Mouse (Mus musculus): Measurements from ENCODE around the gene Tnni3. TPM values are rescaled to one million over a fixed set of nuclear protein-coding genes. Genes with fewer than 3 reads are reported as not detected.

Tnni3 gene
- polyA plus RNA-seq, 3 experiments from 2014 or later, result 0.48 to 3.4 (median 1.4) TPM

DNA sequence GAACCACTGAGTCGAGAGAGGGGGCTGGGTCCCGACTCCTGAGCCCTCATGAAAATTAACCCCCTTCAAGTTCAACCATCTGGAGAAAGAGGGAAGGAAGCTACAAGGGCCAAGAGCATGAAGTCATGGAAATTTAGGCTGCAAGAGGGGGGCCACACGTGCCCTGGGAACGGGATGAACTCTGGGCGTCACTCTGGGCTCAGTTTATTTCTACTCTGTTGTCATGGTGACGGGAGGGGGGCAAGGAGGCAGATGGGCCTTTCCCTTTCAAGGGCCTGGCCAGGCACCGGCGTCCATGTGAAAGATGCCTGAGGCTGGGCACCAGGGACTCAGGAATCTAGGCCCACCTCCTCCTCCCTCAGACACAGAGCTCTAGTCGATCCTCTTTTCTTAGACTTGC lies 25.8 kb downstream of the Tnni3 start:
- ATAC-seq, result no peak

DNA sequence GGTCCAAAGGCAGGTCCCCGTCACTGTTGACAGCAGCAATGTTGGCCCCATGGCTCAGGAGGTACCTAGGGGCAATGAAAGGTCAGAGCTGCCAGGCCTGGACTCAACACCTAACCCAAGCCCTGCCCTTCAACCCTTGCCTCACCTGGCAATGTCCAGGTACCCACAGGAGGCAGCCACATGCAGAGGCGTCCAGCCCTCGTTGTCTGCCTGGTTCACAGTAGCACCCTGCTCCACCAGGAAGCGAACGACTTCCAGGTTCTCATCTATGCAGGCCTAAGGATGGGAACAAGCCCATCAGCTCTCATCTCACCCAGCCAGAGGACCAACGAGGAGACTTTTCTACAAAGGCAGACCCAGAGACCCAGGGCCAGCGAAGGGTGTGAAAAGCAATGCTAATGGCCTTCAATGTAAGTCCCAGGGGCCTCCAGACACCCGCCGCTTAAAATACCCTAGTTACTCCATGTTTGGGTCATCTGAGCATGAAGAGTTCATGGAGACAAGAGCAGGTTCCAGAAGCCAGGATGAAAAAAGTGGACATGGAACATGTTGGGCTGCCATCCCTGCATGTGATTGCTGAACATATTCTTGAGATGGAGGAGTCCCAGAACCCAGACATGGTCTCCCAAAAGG lies 26.6 kb downstream of the Tnni3 start:
- no peak for ATAC-seq

DNA sequence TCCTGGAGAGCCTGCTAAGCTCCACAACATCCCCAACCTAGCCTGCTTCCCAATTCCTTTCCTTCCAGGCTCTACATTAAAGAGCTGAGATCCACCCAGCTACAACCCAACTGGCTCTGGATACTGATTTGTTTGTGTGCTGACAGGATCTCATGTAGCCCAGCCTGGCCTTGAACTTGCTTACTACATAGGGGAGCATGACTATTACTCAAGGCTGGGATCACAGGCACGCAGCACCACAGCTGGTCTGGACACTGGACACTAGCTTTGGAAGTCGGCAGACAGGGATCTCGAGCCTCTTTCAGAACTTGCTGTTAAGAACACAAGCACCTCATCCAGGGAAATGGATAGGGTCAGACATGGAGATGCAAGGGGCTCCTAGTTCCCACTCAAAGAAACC lies 27.6 kb downstream of the Tnni3 start:
- ATAC-seq, result no peak

DNA sequence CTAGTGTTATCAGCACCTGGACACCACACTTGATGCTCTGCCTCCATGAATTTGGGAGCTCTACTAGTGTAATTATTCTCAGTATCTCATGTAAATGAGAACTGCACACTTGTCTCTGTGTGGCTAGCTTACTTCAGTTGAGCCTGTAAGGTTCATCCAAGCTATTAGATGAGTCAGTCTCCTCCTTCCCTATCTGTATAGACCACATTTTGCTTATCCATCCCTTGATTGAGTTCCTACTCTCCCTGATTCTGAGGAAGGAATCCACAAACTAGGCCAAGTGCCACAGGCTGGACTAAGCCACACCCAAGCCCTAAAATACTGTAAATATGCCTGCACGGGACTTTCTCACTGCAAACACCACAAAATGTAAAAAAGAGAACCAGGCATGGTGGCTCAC lies 30.0 kb downstream of the Tnni3 start:
- ATAC-seq, result no peak

DNA sequence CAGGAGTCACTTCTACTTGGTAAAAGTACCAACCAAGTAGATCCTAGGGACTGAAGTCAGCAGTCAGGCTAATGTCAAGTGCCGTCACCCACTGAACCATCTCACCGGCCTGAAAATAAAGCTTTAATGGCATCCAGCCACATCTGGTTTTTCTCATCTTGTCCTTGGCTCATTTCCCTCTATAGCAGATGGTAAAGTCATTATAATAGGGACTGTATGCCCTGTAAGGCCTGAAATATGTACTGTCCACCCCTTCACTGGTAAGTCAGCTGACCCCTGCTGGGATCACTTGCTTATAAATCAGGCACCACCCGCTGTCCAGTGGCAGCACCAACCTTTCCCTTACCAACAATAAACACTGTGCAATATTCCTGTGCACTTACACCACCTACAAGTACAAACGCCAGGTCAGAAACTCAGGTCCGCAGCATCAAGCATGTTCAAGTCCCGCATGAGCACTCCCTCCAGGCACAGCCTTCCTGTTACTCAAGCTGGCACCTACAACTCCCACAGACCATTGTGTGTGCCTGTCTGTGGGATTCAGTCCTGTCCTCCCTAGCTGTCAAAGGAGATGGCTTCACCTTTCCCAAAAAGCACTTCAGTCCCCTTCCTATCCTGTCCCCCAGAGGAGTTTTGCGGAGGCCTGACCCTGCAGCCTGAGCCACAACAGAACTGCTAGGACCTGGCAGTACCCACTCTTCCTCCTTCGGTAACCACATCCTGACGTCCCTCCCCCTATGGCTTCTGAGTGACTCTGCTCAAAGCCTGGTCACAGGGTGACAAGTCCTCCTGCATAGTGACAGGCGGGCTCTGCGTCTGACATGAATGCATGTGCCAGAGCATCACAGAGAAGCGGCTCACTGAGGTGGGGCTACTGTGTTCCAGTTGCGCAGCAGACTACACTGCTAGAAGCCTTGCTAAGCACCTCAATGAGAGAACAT lies 31.5 kb downstream of the Tnni3 start:
- peak; percentile 97 for ATAC-seq

DNA sequence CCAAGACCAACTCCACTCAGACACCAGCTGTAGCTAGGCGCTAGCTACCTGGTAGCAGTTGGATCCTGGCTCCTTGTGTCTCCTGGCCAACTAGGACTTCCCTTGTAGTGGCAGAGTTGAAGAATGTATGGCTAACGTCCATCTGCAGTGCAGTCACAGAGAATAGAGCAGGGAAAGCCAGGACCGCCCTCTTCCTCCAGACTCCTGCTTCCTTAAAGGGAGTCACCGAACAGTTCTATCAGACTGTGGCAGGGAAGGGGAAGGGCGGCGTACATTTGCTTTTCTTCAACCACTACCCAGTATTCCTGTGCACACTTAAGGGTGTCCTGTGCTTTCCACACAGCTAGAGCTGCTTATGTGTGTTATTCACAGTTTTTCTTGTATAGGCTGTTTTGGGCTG lies 32.7 kb downstream of the Tnni3 start:
- ATAC-seq, result no peak

DNA sequence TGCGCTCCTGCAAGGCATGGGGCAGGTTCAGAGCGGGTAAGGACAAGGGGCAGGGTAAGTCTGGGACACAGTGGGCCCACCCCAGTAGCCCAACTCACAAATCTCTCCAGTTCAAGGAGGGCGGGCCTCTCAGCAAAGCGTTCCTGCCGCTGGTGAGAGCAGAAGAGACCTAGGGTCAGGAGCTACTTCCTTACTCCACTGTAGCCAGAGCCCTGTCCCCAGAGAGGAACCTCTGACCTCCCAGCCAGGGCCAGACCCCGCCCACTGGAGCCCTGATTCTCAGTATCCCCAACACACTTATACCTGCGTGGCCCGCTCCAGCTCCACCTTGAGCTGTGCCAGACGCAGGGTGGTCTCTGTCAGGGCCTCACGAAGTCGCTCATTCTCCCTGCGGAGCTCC lies 41.7 kb downstream of the Tnni3 start:
- ATAC-seq, result no peak

DNA sequence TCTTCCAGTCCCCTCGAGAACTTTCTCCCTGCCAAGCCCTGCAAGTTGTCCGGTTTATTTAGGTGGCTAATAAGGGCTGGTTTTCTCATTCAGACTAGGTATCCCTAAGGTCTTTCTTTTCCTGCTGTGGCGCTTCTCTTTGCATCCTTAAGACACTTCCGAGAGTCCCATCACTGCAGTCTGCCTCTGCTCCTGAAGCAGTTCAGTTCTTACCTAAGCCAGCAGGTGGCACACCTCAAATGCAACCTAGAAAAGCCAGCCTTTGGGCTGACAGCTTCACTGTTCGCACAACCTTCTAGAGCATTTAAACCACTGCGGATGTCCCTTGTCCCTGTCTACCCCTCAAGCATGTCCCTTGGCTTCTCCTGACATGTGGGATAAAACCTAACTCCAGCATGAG lies 44.4 kb downstream of the Tnni3 start:
- ATAC-seq, result peak; percentile 70

DNA sequence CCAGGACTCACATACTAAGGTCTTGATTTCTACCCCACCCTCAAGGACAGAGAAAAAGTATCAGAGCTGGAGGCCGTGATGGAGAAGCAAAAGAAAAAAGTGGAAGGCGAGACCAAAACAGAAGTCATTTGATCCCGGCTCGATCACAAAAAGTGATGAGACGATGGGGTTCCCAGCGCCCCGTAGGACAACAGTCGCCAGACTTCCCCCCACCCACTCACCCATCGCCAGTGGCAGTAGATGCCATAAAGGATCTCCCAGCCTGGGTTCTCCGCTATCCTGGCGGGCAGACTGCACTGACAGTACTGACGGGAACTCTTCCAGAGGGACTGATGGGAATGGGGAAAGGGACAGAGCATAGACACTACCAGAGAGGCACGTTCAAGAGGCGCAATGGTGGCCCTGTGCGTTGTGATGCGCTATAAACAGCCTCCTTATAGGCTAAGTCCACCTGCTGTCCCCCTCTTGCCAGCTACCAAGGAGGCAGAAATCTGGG lies 45.2 kb downstream of the Tnni3 start:
- no peak for ATAC-seq

DNA sequence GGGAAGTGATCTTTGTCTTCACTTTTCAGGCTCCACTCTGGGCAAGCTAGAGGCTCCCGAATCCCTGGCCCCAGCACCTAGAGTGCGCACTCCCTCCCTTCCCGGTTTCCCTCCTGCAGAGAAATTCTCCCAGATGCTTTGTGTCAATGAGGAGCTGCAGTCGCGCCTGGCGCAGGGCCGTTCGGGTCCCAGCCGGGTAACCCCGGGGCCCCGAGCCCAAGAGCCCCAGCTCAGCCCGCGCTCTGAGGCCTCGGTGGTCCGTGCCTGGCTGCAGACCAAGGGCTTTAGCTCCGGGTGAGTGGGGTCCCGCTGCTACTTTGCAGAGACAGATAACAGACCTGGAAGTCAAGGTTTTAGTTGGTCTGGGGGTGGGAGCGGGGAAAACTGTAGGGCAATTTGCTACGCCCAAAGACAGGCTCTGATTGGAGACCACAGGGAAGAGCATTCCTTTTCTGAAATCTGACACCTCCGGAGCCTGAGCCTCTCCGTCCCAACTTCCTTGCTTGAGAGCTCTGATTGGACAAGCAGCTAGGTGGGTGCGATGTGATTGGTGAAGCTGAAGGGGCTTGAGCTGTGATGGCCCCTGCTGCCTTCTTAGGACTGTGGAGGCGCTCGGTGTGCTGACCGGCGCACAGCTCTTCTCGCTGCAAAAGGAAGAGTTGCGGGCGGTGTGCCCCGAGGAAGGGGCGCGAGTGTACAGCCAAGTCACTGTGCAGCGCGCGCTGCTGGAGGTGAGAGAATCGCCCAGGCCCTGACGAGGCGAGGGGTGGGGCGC lies 45.8 kb downstream of the Tnni3 start:
- no peak for ATAC-seq

DNA sequence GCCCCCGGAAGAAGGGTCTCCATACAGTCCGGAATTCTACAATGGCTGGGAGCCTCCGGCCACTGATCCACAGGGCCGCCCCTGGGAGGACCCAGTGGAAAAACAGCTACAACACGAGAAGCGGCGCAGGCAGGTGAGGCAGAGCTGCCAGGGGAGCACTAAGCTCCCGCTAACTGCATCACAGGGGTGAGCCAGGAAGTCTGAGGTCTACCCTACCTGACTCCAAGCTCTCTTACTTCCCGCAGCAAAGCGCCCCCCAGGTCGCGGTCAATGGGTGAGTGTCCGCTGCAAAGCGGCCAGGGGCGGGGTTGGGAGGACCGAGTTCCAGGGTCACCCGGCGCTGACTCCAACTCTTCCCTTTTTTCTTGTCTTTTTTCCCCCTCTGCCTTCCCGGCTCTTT lies 50.1 kb downstream of the Tnni3 start:
- ATAC-seq, result no peak

DNA sequence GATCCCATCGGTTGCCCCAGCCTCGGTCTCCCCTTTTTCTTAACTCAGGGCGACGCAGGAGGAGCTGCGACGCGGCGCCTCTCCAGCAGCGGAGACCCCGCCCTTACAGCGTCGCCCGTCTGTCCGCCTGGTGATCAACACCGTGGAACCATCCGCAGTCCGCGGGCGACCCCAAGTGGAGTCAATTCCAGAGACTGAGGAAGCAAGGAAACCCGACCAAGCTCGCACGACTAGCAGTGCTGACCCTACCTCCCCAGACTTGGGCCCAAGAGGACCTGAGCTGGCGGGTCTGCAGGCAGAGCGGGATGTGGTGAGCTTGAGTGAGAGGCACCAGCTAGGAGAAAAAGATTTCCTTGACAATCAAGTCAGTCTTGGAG lies 52.9 kb downstream of the Tnni3 start:
- ATAC-seq, result peak; percentile 50

DNA sequence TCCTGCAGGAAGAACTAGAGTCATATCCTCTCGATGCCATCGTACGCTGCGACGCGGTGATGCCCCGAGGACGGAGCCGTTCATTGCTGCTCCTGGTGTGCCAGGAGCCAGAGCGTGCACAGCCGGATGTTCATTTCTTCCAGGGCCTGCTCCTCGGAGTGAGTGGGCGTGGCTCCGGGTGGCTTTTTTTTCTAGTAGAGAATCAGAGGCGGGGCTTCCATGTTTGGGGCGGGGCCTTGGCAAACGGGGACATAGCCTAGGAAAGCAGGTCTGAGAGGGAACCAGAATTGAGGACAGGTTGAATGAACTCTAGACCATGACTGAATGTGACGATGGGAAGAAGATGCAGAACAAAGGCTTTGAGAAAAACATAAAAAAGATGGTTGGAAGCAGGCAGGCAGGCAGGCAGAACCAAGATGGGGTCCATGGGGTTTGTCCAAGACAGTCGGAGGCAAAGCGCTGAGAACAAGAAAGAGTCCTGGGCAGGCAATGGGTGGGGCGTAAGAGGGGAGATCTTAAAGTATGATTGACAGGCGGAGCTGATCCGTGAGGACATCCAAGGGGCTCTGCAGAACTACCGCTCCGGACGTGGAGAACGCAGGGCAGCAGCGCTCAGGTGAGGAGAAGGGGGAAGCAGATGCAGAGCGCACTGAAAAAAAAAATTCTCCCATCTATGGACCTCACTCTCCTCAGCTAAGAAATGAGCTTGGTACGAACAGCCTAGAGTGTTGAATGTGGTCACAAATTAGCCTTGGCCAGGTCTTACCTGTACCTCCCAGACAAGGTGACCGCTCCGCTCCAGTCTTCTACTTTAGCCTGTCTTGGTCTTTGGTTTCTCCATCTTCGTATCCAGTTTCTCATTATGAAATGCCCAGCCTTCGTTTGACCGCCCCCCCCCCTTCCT lies 53.5 kb downstream of the Tnni3 start:
- peak; percentile 28 for ATAC-seq

Other genes with a start within 250 kb of the Tnni3 start
- gene Ncr1, start 186.5 kb downstream of the Tnni3 start, polyA plus RNA-seq (2017; shearing (Covaris generic)), result under 1 TPM in 1 of 3 experiments, not detected in 2; 0.33 TPM
- gene Gp6, start 126.5 kb downstream of the Tnni3 start, polyA plus RNA-seq (2017; shearing (Covaris generic)), result not detected
- gene Rdh13, start 78.6 kb downstream of the Tnni3 start, polyA plus RNA-seq (2017; shearing (Covaris generic)), result 10 to 100 TPM in 2 of 3 experiments, 1 to 10 TPM in 1; 6.2 to 24.7 (median 17.4) TPM
- gene Eps8l1, start 63.6 kb downstream of the Tnni3 start, polyA plus RNA-seq (2017; shearing (Covaris generic)), result 10 to 100 TPM in 2 of 3 experiments, 1 to 10 TPM in 1; 3.8 to 22.3 (median 12.5) TPM
- gene Ppp1r12c, start 22.5 kb downstream of the Tnni3 start, polyA plus RNA-seq (2017; shearing (Covaris generic)), result 10 to 100 TPM; 19.1 to 23.9 (median 19.4) TPM
- 1 to 10 TPM; 6.4 to 8.0 (median 6.9) TPM for gene Tnnt1, start 7.8 kb downstream of the Tnni3 start, polyA plus RNA-seq (2017; shearing (Covaris generic))
- 1 to 10 TPM; 1.3 to 2.1 (median 1.3) TPM for gene Dnaaf3, start 8.2 kb upstream of the Tnni3 start, polyA plus RNA-seq (2017; shearing (Covaris generic))
- gene Syt5, start 23.3 kb upstream of the Tnni3 start, polyA plus RNA-seq (2017; shearing (Covaris generic)), result under 1 TPM in 1 of 3 experiments, not detected in 2; 0.83 TPM
- gene Ptprh, start 79.8 kb upstream of the Tnni3 start, polyA plus RNA-seq (2017; shearing (Covaris generic)), result not detected
- gene Tmem86b, start 107.2 kb upstream of the Tnni3 start, polyA plus RNA-seq (2017; shearing (Covaris generic)), result 1 to 10 TPM; 3.1 to 4.1 (median 4.0) TPM
- 10 to 100 TPM in 1 of 3 experiments, 1 to 10 TPM in 2; 7.7 to 13.6 (median 9.7) TPM for gene Ppp6r1, start 134.8 kb upstream of the Tnni3 start, polyA plus RNA-seq (2017; shearing (Covaris generic))
- gene Hspbp1, start 160.8 kb upstream of the Tnni3 start, polyA plus RNA-seq (2017; shearing (Covaris generic)), result 10 to 100 TPM; 41.5 to 52.0 (median 46.5) TPM
- gene Brsk1, start 166.4 kb upstream of the Tnni3 start, polyA plus RNA-seq (2017; shearing (Covaris generic)), result under 1 TPM in 1 of 3 experiments, not detected in 2; 0.62 TPM
- gene Tmem150b, start 201.0 kb upstream of the Tnni3 start, polyA plus RNA-seq (2017; shearing (Covaris generic)), result not detected
- gene Kmt5c, start 215.9 kb upstream of the Tnni3 start, polyA plus RNA-seq (2017; shearing (Covaris generic)), result 10 to 100 TPM; 22.6 to 25.7 (median 24.9) TPM
- gene Cox6b2, start 228.9 kb upstream of the Tnni3 start, polyA plus RNA-seq (2017; shearing (Covaris generic)), result 1 to 10 TPM in 1 of 3 experiments, under 1 TPM in 1, not detected in 1; 0.86 to 1.4 TPM
- gene Fam71e2, start 247.1 kb upstream of the Tnni3 start, polyA plus RNA-seq (2017; shearing (Covaris generic)), result not detected